Mouse (Mus musculus) megakaryocyte, embryonic 14.5 days (primary cell): Measurements from ENCODE around the gene Mapkap1. TPM values are rescaled to one million over a fixed set of nuclear protein-coding genes. Genes with fewer than 3 reads are reported as not detected.
A peak's percentile ranks its signal among the peaks of the same experiment; 100 is the strongest.

Experiments
- H3K27me3 ChIP-seq: replicated peaks from 2 replicates; pipeline ENCODE3; 2012; ENCODE audit warnings: inconsistent platforms
- H3K36me3 ChIP-seq: replicated peaks from 2 replicates; pipeline ENCODE3; 2012; ENCODE audit warnings: low read length, inconsistent platforms, mixed read lengths
- H3K4me1 ChIP-seq: 2 replicates; pipeline ENCODE4 v1.6.1; 2012; ENCODE audit warnings: inconsistent platforms
- H3K4me3 ChIP-seq: replicated peaks from 2 replicates; pipeline ENCODE3; 2012; ENCODE audit warnings: moderate library complexity, mild to moderate bottlenecking, inconsistent platforms
- H3K9me3 ChIP-seq: 2 replicates; pipeline ENCODE4 v1.6.1; 2012; ENCODE audit warnings: inconsistent platforms
- FLI1 ChIP-seq: IDR thresholded peaks from 2 replicates; pipeline ENCODE4 v1.6.1; 2012; ENCODE audit warnings: low read length, inconsistent platforms, mixed read lengths
- GATA1 ChIP-seq: IDR thresholded peaks from 3 replicates; pipeline ENCODE4 v1.6.1; 2012; ENCODE audit warnings: mixed read lengths, low read length, inconsistent platforms, borderline replicate concordance
- polyA plus RNA-seq: library from polyadenylated mRNA; stranded (reverse); fragments of >175 nt; gene quantifications from 2 replicates; pipeline ENCODE4 v1.2.3, GENCODE M21; 2012; ENCODE audit warnings: low replicate concordance; ENCODE audit not compliant: insufficient read depth

Gene Mapkap1
- polyA plus RNA-seq, 1 experiment, result 72.5 TPM

- TF ChIP-seq FLI1 (no peak), GATA1 (no peak)
- H3K4me3 ChIP-seq, result no peak overlapping the region
Observed at GRCm38 (mm10) chr2:34373886-34374285, 32.7 kb upstream of the Mapkap1 start.

GRCm38 (mm10) chr2:34374349-34374748, 32.2 kb upstream of the Mapkap1 start:
- Histone ChIP-seq H3K36me3 (no peaks in the 10 kb centered on the region), H3K27me3 (peaks cover 27% of the 10 kb centered on the region), H3K4me1 (peaks cover 27% of the 10 kb centered on the region), H3K9me3 (no peaks in the 10 kb centered on the region), H3K4me3 (no peak overlapping the region)
- TF ChIP-seq FLI1 (no peak), GATA1 (no peak)

More at GRCm38 (mm10) chr2:34373886-34374285, 32.7 kb upstream of the Mapkap1 start:
- Histone ChIP-seq H3K9me3 (no peaks in the 10 kb centered on the region), H3K36me3 (no peaks in the 10 kb centered on the region), H3K4me1 (peaks cover 27% of the 10 kb centered on the region), H3K27me3 (peaks cover 27% of the 10 kb centered on the region)

GRCm38 (mm10) chr2:34378930-34379329, 27.6 kb upstream of the Mapkap1 start:
- no peaks in the 10 kb centered on the region for H3K9me3 ChIP-seq
- peaks cover 12% of the 10 kb centered on the region for H3K27me3 ChIP-seq
- no peaks in the 10 kb centered on the region for H3K36me3 ChIP-seq
- no peak overlapping the region for H3K4me3 ChIP-seq
- TF ChIP-seq FLI1, result no peak
- TF ChIP-seq GATA1, result no peak
- H3K4me1 ChIP-seq, result peaks cover 4% of the 10 kb centered on the region; the same call in 1 of the 2 replicates

- Histone ChIP-seq H3K36me3 (no peaks in the 10 kb centered on the region), H3K9me3 (no peaks in the 10 kb centered on the region), H3K27me3 (peaks cover 5% of the 10 kb centered on the region), H3K4me3 (no peak overlapping the region), H3K4me1 (peaks cover 23% of the 10 kb centered on the region)
- TF ChIP-seq GATA1, result no peak
Observed at GRCm38 (mm10) chr2:34399535-34399934, 7.0 kb upstream of the Mapkap1 start.

GRCm38 (mm10) chr2:34407596-34407995, 1.0 kb downstream of the Mapkap1 start:
- Histone ChIP-seq H3K27me3 (no peaks in the 10 kb centered on the region), H3K9me3 (no peaks in the 10 kb centered on the region), H3K36me3 (no peaks in the 10 kb centered on the region), H3K4me1 (peaks cover 54% of the 10 kb centered on the region), H3K4me3 (peak overlapping the region; percentile 99)
- TF ChIP-seq FLI1, result no peak
- no peak for TF ChIP-seq GATA1

GRCm38 (mm10) chr2:34408341-34408740, 1.8 kb downstream of the Mapkap1 start:
- Histone ChIP-seq H3K36me3 (peaks cover 3% of the 10 kb centered on the region), H3K27me3 (no peaks in the 10 kb centered on the region), H3K4me3 (no peak overlapping the region), H3K9me3 (no peaks in the 10 kb centered on the region), H3K4me1 (peaks cover 49% of the 10 kb centered on the region)
- no peak for TF ChIP-seq GATA1
- TF ChIP-seq FLI1, result no peak

- H3K27me3 ChIP-seq, result no peaks in the 10 kb centered on the region
- no peaks in the 10 kb centered on the region for H3K9me3 ChIP-seq
- no peak for TF ChIP-seq GATA1
- no peak for TF ChIP-seq FLI1
- no peak overlapping the region for H3K4me3 ChIP-seq
- peaks cover 3% of the 10 kb centered on the region for H3K36me3 ChIP-seq
- H3K4me1 ChIP-seq, result peaks cover 37% of the 10 kb centered on the region
Observed at GRCm38 (mm10) chr2:34409741-34410340, 3.3 kb downstream of the Mapkap1 start.

- TF ChIP-seq GATA1 (no peak), FLI1 (no peak)
- Histone ChIP-seq H3K27me3 (no peaks in the 10 kb centered on the region), H3K9me3 (no peaks in the 10 kb centered on the region), H3K4me1 (peaks cover 25% of the 10 kb centered on the region), H3K4me3 (no peak overlapping the region), H3K36me3 (peaks cover 22% of the 10 kb centered on the region)
Observed at GRCm38 (mm10) chr2:34420256-34420655, 13.7 kb downstream of the Mapkap1 start.

GRCm38 (mm10) chr2:34424186-34424585, 17.6 kb downstream of the Mapkap1 start:
- Histone ChIP-seq H3K27me3 (no peaks in the 10 kb centered on the region), H3K4me3 (no peak overlapping the region), H3K36me3 (peaks cover 18% of the 10 kb centered on the region), H3K4me1 (peaks cover 40% of the 10 kb centered on the region), H3K9me3 (no peaks in the 10 kb centered on the region)
- no peak for TF ChIP-seq FLI1
- TF ChIP-seq GATA1, result no peak

GRCm38 (mm10) chr2:34425573-34426223, 19.1 kb downstream of the Mapkap1 start:
- H3K4me1 ChIP-seq, result peaks cover 40% of the 10 kb centered on the region
- no peaks in the 10 kb centered on the region for H3K9me3 ChIP-seq
- no peak for TF ChIP-seq FLI1
- TF ChIP-seq GATA1, result no peak
- no peaks in the 10 kb centered on the region for H3K27me3 ChIP-seq
- H3K36me3 ChIP-seq, result peaks cover 12% of the 10 kb centered on the region
- H3K4me3 ChIP-seq, result no peak overlapping the region
